Mouse (Mus musculus) midbrain, embryonic 11.5 days (tissue): ENCODE results near the gene Tmem94. TPM values are rescaled to one million over a fixed set of nuclear protein-coding genes. Genes with fewer than 3 reads are reported as not detected.

ENCODE experiments used
- ATAC-seq: fragments of 200-750 bp; cut with Nextera tagmentation; 2 replicates; pipeline ENCODE4 v1.8.0; 2017; ENCODE audit warnings: moderate TSS enrichment, moderate library complexity; ENCODE audit not compliant: low FRiP score
- DNase-seq: peaks from one replicate; pipeline ENCODE4 v3.0.0; 2015; ENCODE audit warnings: low spot score; ENCODE audit errors: missing footprints
- H3K27ac ChIP-seq: fragments of 300-500 bp; sonication (generic); 2 replicates; pipeline ENCODE4 v1.5.1; 2014; ENCODE audit warnings: low read depth, low read length
- H3K27me3 ChIP-seq: fragments of 300-500 bp; sonication (generic); 2 replicates; pipeline ENCODE4 v1.6.1; 2014; ENCODE audit warnings: mild to moderate bottlenecking, low read length, moderate library complexity, mixed read lengths; ENCODE audit not compliant: control insufficient read depth, insufficient read depth
- H3K36me3 ChIP-seq: fragments of 300-500 bp; sonication (generic); 2 replicates; pipeline ENCODE4 v1.6.1; 2014; ENCODE audit warnings: mild to moderate bottlenecking, low read length, moderate library complexity, mixed read lengths; ENCODE audit not compliant: control insufficient read depth, insufficient read depth
- H3K4me1 ChIP-seq: fragments of 300-500 bp; sonication (generic); 2 replicates; pipeline ENCODE4 v1.6.1; 2014; ENCODE audit warnings: low read length; ENCODE audit not compliant: control insufficient read depth, insufficient read depth
- H3K4me2 ChIP-seq: fragments of 300-500 bp; sonication (generic); 2 replicates; pipeline ENCODE4 v1.6.1; 2014; ENCODE audit warnings: mild to moderate bottlenecking, moderate library complexity
- H3K4me3 ChIP-seq: fragments of 300-500 bp; sonication (generic); 2 replicates; pipeline ENCODE4 v1.5.1; 2014; ENCODE audit warnings: low read depth, low read length
- H3K9ac ChIP-seq: fragments of 300-500 bp; sonication (generic); 2 replicates; pipeline ENCODE4 v1.6.1; 2014; ENCODE audit warnings: low read length
- H3K9me3 ChIP-seq: fragments of 300-500 bp; sonication (generic); 2 replicates; pipeline ENCODE4 v1.6.1; 2016; ENCODE audit warnings: low read length; ENCODE audit not compliant: control insufficient read depth
- WGBS: fragments of 180-500 bp; shearing (Covaris S2); extraction: QIAGEN DNeasy Blood & Tissue Kit; methylation state at CpG from one replicate; pipeline ENCODE4 v1.1.7; 2014; 5-methylcytosine and 5-hydroxymethylcytosine counted together
- polyA plus RNA-seq: library from polyadenylated mRNA; unstranded; fragments of >200 nt; fragmentation: Nextera tagmentation; extraction: Ambion mirVana; gene quantifications from 2 replicates; pipeline ENCODE4 v1.2.1, GENCODE M21; 2014

Tmem94 gene
- polyA plus RNA-seq, 1 experiment from 2014 or later, result 16.7 TPM

GRCm38 (mm10) chr11:115817331-115817730 lies 52.1 kb downstream of the Tmem94 start:
- Histone ChIP-seq H3K27me3 (no peaks in the 10 kb centered on the region), H3K9me3 (no peaks in the 10 kb centered on the region), H3K4me2 (no peak overlapping the region), H3K4me3 (no peak overlapping the region), H3K36me3 (peaks cover 8% of the 10 kb centered on the region; the same call in 1 of the 2 replicates), H3K27ac (no peak overlapping the region), H3K4me1 (peaks cover 17% of the 10 kb centered on the region), H3K9ac (no peak overlapping the region)
- DNase-seq (no peak), ATAC-seq (no peak)
- WGBS, result 91% methylated on average over 5 of the region's 5 CpGs

GRCm38 (mm10) chr11:115819915-115820623 lies 54.8 kb downstream of the Tmem94 start:
- Histone ChIP-seq H3K4me3 (no peak overlapping the region), H3K4me2 (no peak overlapping the region), H3K9ac (no peak overlapping the region), H3K4me1 (peaks cover 15% of the 10 kb centered on the region), H3K27ac (no peak overlapping the region), H3K9me3 (no peaks in the 10 kb centered on the region), H3K36me3 (peaks cover 8% of the 10 kb centered on the region; the same call in 1 of the 2 replicates), H3K27me3 (peaks cover 14% of the 10 kb centered on the region)
- DNase-seq (no peak), ATAC-seq (no peak)
- 93% methylated on average over 16 of the region's 16 CpGs for WGBS

GRCm38 (mm10) chr11:115821001-115821400 lies 55.8 kb downstream of the Tmem94 start:
- Histone ChIP-seq H3K27ac (no peak overlapping the region), H3K27me3 (peaks cover 24% of the 10 kb centered on the region), H3K4me2 (no peak overlapping the region), H3K4me3 (no peak overlapping the region), H3K4me1 (peaks cover 8% of the 10 kb centered on the region), H3K36me3 (peaks cover 8% of the 10 kb centered on the region; the same call in 1 of the 2 replicates), H3K9me3 (no peaks in the 10 kb centered on the region), H3K9ac (no peak overlapping the region)
- 86% methylated on average over 4 of the region's 4 CpGs for WGBS
- ATAC-seq (no peak), DNase-seq (no peak)

- Histone ChIP-seq H3K27me3 (peaks cover 28% of the 10 kb centered on the region), H3K27ac (no peak within 1 kb of the TSS), H3K36me3 (peaks cover 8% of the 10 kb centered on the region; the same call in 1 of the 2 replicates), H3K4me1 (peaks cover 8% of the 10 kb centered on the region), H3K4me2 (peak within 1 kb of the TSS; percentile 84), H3K9ac (peak within 1 kb of the TSS; percentile 56), H3K4me3 (peak within 1 kb of the TSS; percentile 58), H3K9me3 (no peaks in the 10 kb centered on the region)
- WGBS, result under 1% methylated on average over 87 of the region's 87 CpGs
- DNase-seq (peak; percentile 98), ATAC-seq (peak; percentile 93)
Observed at GRCm38 (mm10) chr11:115823774-115824740, 58.8 kb downstream of the Tmem94 start, which contains the start of gene Llgl2. Gene Llgl2 (plus strand): TSS chr11:115824049.

GRCm38 (mm10) chr11:115824813-115825212 lies 59.6 kb downstream of the Tmem94 start:
- no peak overlapping the region for H3K9ac ChIP-seq
- no peak overlapping the region for H3K27ac ChIP-seq
- DNase-seq (no peak), ATAC-seq (no peak)
- peaks cover 8% of the 10 kb centered on the region; the same call in 1 of the 2 replicates for H3K36me3 ChIP-seq
- H3K4me3 ChIP-seq, result peak overlapping the region; percentile 58
- peaks cover 28% of the 10 kb centered on the region for H3K27me3 ChIP-seq
- peak overlapping the region; percentile 84; the same call in 1 of the 2 replicates for H3K4me2 ChIP-seq
- H3K9me3 ChIP-seq, result no peaks in the 10 kb centered on the region
- H3K4me1 ChIP-seq, result peaks cover 8% of the 10 kb centered on the region
- 16% methylated on average over 11 of the region's 11 CpGs for WGBS

- Histone ChIP-seq H3K4me1 (peaks cover 8% of the 10 kb centered on the region), H3K36me3 (no peaks in the 10 kb centered on the region), H3K27me3 (peaks cover 29% of the 10 kb centered on the region), H3K9me3 (no peaks in the 10 kb centered on the region), H3K4me2 (no peak overlapping the region), H3K27ac (no peak overlapping the region), H3K4me3 (no peak overlapping the region), H3K9ac (no peak overlapping the region)
- WGBS, result 51% methylated on average over 5 of the region's 5 CpGs
- DNase-seq (no peak), ATAC-seq (no peak)
Observed at GRCm38 (mm10) chr11:115826487-115826886, 61.3 kb downstream of the Tmem94 start.

GRCm38 (mm10) chr11:115827624-115828023 lies 62.4 kb downstream of the Tmem94 start:
- Histone ChIP-seq H3K4me1 (peaks cover 10% of the 10 kb centered on the region), H3K4me2 (no peak overlapping the region), H3K4me3 (no peak overlapping the region), H3K27ac (no peak overlapping the region), H3K36me3 (no peaks in the 10 kb centered on the region), H3K9me3 (no peaks in the 10 kb centered on the region), H3K27me3 (peaks cover 35% of the 10 kb centered on the region), H3K9ac (no peak overlapping the region)
- no peak for ATAC-seq
- WGBS, result 83% methylated on average over 6 of the region's 6 CpGs
- no peak for DNase-seq

- no peaks in the 10 kb centered on the region for H3K9me3 ChIP-seq
- ATAC-seq (no peak), DNase-seq (no peak)
- H3K36me3 ChIP-seq, result no peaks in the 10 kb centered on the region
- no peak overlapping the region for H3K4me3 ChIP-seq
- H3K4me1 ChIP-seq, result peaks cover 15% of the 10 kb centered on the region
- H3K4me2 ChIP-seq, result no peak overlapping the region
- no peak overlapping the region for H3K27ac ChIP-seq
- 73% methylated on average over 4 of the region's 4 CpGs for WGBS
- peaks cover 31% of the 10 kb centered on the region for H3K27me3 ChIP-seq
- H3K9ac ChIP-seq, result no peak overlapping the region
Observed at GRCm38 (mm10) chr11:115829036-115829435, 63.8 kb downstream of the Tmem94 start.
